Mouse (Mus musculus): ENCODE data around the gene Zfp58. TPM values are rescaled to one million over a fixed set of nuclear protein-coding genes. Genes with fewer than 3 reads are reported as not detected.
"Not testable (repeated sequence)": the region's sequence is repeated elsewhere in the genome, so short reads cannot be mapped to it uniquely, and the experiment has no call there.

Zfp58 gene
- polyA plus RNA-seq, 2 experiments, result 7.7 to 15.1 TPM

DNA sequence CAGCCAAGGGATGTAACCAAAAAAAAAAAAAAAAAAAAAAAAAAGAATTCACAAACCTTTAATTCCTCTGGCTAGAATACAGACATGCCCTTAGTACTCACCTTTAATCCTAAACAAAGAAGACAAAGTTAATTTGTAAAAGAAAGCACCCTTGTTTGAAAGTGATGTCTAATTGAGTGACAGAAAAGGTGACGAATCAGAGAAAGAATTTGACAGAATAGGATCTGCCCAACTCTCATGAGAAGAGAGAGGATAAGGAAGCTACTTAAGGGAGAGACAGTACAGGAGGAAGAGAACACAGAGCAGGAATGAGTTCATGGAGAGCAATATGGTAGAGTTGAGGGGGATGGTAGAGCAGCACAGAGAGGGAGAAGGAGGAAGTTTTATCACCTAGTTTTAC is 4.7 kb downstream of the Zfp58 start:
- Histone ChIP-seq H3K4me1 (ENCODE audit: control insufficient read depth, insufficient read depth, low read length) (peaks cover 6% of the 10 kb centered on the region), H3K27me3 (ENCODE audit: control insufficient read depth, insufficient read depth, low read length) (no peaks in the 10 kb centered on the region), H3K4me3 (replicated peaks; ENCODE audit: low read length) (no peak overlapping the region), H3K36me3 (ENCODE audit: control insufficient read depth, insufficient read depth, low read length) (peaks cover 44% of the 10 kb centered on the region), H3K4me2 (replicated peaks; ENCODE audit: low read depth, low read length, severe bottlenecking) (no peak overlapping the region), H3K27ac (replicated peaks; ENCODE audit: low read depth, low read length) (no peak overlapping the region), H3K9ac (ENCODE audit: low read depth, low read length, severe bottlenecking) (no peak overlapping the region), H3K9me3 (ENCODE audit: control insufficient read depth, low read length) (peaks cover 29% of the 10 kb centered on the region)
- ATAC-seq (ENCODE audit: low FRiP score, low read depth) (no peak), DNase-seq (ENCODE audit: low spot score) (no peak)
- WGBS, result 95% methylated on average over 1 of the region's 1 CpGs
- no peak for TF ChIP-seq POLR2A (IDR thresholded peaks at IDR 0.05; ENCODE audit: borderline replicate concordance, extremely low read depth, insufficient read depth, insufficient read length)

DNA sequence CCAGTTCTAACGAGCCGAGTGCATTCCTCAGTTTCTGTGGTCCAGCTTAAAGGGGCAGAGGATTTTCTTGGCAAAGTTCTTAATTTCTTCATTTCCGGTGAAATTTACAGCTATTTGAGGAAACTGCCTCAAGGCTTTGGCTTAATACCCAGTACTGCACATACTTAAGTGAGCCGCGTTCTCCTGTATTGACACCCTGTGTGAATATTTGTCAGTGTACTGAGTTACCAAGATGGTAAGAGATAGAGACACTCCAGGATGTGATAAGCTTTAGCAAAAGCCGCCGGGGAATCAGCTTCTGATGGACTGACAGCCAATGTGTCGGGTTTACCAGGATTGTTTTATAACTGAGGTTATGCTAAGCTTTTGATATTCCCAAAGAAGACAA is 15.9 kb downstream of the Zfp58 start:
- Histone ChIP-seq H3K27ac (replicated peaks; ENCODE audit: low read depth, low read length) (peak overlapping the region; percentile 14), H3K4me2 (replicated peaks; ENCODE audit: low read depth, low read length, severe bottlenecking) (peak overlapping the region; percentile 62), H3K9me3 (ENCODE audit: control insufficient read depth, low read length) (0 out of 2 replicates have a peak, but pooled peaks cover 4% of the 10 kb centered on the region), H3K4me1 (ENCODE audit: control insufficient read depth, insufficient read depth, low read length) (peaks cover 4% of the 10 kb centered on the region), H3K27me3 (ENCODE audit: control insufficient read depth, insufficient read depth, low read length) (no peaks in the 10 kb centered on the region), H3K4me3 (replicated peaks; ENCODE audit: low read length) (peak overlapping the region; percentile 65), H3K36me3 (ENCODE audit: control insufficient read depth, insufficient read depth, low read length) (peaks cover 6% of the 10 kb centered on the region), H3K9ac (ENCODE audit: low read depth, low read length, severe bottlenecking) (peak overlapping the region; percentile 69)
- no peak for TF ChIP-seq POLR2A (IDR thresholded peaks at IDR 0.05; ENCODE audit: borderline replicate concordance, extremely low read depth, insufficient read depth, insufficient read length)
- no peak for DNase-seq (ENCODE audit: low spot score)
- 34% methylated on average over 8 of the region's 8 CpGs for WGBS
- peak; percentile 26; the same call in 1 of the 2 replicates for ATAC-seq (ENCODE audit: low FRiP score, low read depth)

- Histone ChIP-seq H3K4me2 (replicated peaks; ENCODE audit: low read depth, low read length, severe bottlenecking) (peak within 1 kb of the TSS; percentile 62), H3K4me1 (ENCODE audit: control insufficient read depth, insufficient read depth, low read length) (peaks cover 4% of the 10 kb centered on the region), H3K36me3 (ENCODE audit: control insufficient read depth, insufficient read depth, low read length) (0 out of 2 replicates have a peak, but pooled peaks cover under 1% of the 10 kb centered on the region), H3K9ac (ENCODE audit: low read depth, low read length, severe bottlenecking) (peak within 1 kb of the TSS; percentile 69), H3K27me3 (ENCODE audit: control insufficient read depth, insufficient read depth, low read length) (no peaks in the 10 kb centered on the region), H3K27ac (replicated peaks; ENCODE audit: low read depth, low read length) (peak within 1 kb of the TSS; percentile 14), H3K4me3 (replicated peaks; ENCODE audit: low read length) (peak within 1 kb of the TSS; percentile 65), H3K9me3 (ENCODE audit: control insufficient read depth, low read length) (no peaks in the 10 kb centered on the region)
- 3% methylated on average over 20 of the region's 20 CpGs for WGBS
- peak; percentile 93 for ATAC-seq (ENCODE audit: low FRiP score, low read depth)
- TF ChIP-seq POLR2A (IDR thresholded peaks at IDR 0.05; ENCODE audit: borderline replicate concordance, extremely low read depth, insufficient read depth, insufficient read length), result 0 out of 2 replicates have a peak, but pooled peaks have one; percentile 18
- DNase-seq (ENCODE audit: low spot score), result peak; percentile 92
Measured at GRCm38 (mm10) chr13:67483625-67484423, 16.5 kb downstream of the Zfp58 start, which contains the start of gene Zfp874b. TSS of gene Zfp874b (minus strand) at chr13:67484258.

- Histone ChIP-seq H3K4me2 (replicated peaks; ENCODE audit: low read depth, low read length, severe bottlenecking) (no peak overlapping the region), H3K27me3 (ENCODE audit: control insufficient read depth, insufficient read depth, low read length) (no peaks in the 10 kb centered on the region), H3K36me3 (ENCODE audit: control insufficient read depth, insufficient read depth, low read length) (no peaks in the 10 kb centered on the region), H3K9me3 (ENCODE audit: control insufficient read depth, low read length) (no peaks in the 10 kb centered on the region), H3K9ac (ENCODE audit: low read depth, low read length, severe bottlenecking) (no peak overlapping the region), H3K27ac (replicated peaks; ENCODE audit: low read depth, low read length) (no peak overlapping the region), H3K4me3 (replicated peaks; ENCODE audit: low read length) (no peak overlapping the region), H3K4me1 (ENCODE audit: control insufficient read depth, insufficient read depth, low read length) (peaks cover 4% of the 10 kb centered on the region)
- ATAC-seq (ENCODE audit: low FRiP score, low read depth) (no peak), DNase-seq (ENCODE audit: low spot score) (no peak)
- WGBS, result 65% methylated on average over 4 of the region's 4 CpGs
- no peak for TF ChIP-seq POLR2A (IDR thresholded peaks at IDR 0.05; ENCODE audit: borderline replicate concordance, extremely low read depth, insufficient read depth, insufficient read length)
Measured at GRCm38 (mm10) chr13:67481528-67481927, 18.8 kb downstream of the Zfp58 start.

- H3K27me3 ChIP-seq (ENCODE audit: control insufficient read depth, insufficient read depth, low read length), result no peaks in the 10 kb centered on the region
- 94% methylated on average over 3 of the region's 3 CpGs for WGBS
- no peak for DNase-seq (ENCODE audit: low spot score)
- H3K9ac ChIP-seq (ENCODE audit: low read depth, low read length, severe bottlenecking), result no peak overlapping the region
- peaks cover 21% of the 10 kb centered on the region for H3K36me3 ChIP-seq (ENCODE audit: control insufficient read depth, insufficient read depth, low read length)
- no peaks in the 10 kb centered on the region for H3K9me3 ChIP-seq (ENCODE audit: control insufficient read depth, low read length)
- no peak overlapping the region for H3K27ac ChIP-seq (replicated peaks; ENCODE audit: low read depth, low read length)
- ATAC-seq (ENCODE audit: low FRiP score, low read depth), result no peak
- no peaks in the 10 kb centered on the region for H3K4me1 ChIP-seq (ENCODE audit: control insufficient read depth, insufficient read depth, low read length)
- no peak overlapping the region for H3K4me2 ChIP-seq (replicated peaks; ENCODE audit: low read depth, low read length, severe bottlenecking)
- no peak for TF ChIP-seq POLR2A (IDR thresholded peaks at IDR 0.05; ENCODE audit: borderline replicate concordance, extremely low read depth, insufficient read depth, insufficient read length)
- H3K4me3 ChIP-seq (replicated peaks; ENCODE audit: low read length), result no peak overlapping the region
Measured at GRCm38 (mm10) chr13:67469274-67469673, 31.1 kb downstream of the Zfp58 start.

GRCm38 (mm10) chr13:67463506-67464185 is 36.7 kb downstream of the Zfp58 start:
- not testable (repeated sequence) for DNase-seq (ENCODE audit: low spot score); ATAC-seq (ENCODE audit: low FRiP score, low read depth); H3K36me3 ChIP-seq (ENCODE audit: control insufficient read depth, insufficient read depth, low read length); H3K4me2 ChIP-seq (replicated peaks; ENCODE audit: low read depth, low read length, severe bottlenecking); H3K27me3 ChIP-seq (ENCODE audit: control insufficient read depth, insufficient read depth, low read length); H3K9ac ChIP-seq (ENCODE audit: low read depth, low read length, severe bottlenecking); H3K27ac ChIP-seq (replicated peaks; ENCODE audit: low read depth, low read length); H3K4me1 ChIP-seq (ENCODE audit: control insufficient read depth, insufficient read depth, low read length); H3K4me3 ChIP-seq (replicated peaks; ENCODE audit: low read length); H3K9me3 ChIP-seq (ENCODE audit: control insufficient read depth, low read length)
- WGBS, result 87% methylated on average over 2 of the region's 5 CpGs

Measured in limb, embryonic 14.5 days (tissue).